Mouse (Mus musculus) thymus, postnatal 0 days (tissue): Measurements from ENCODE around the gene Dnmbp. TPM values are rescaled to one million over a fixed set of nuclear protein-coding genes. Genes with fewer than 3 reads are reported as not detected.

Experiments used
- DNase-seq: peaks from one replicate; pipeline ENCODE4 v3.0.0-alpha.2; 2015; ENCODE audit warnings: low spot score
- polyA plus RNA-seq: library from polyadenylated mRNA; unstranded; fragments of >200 nt; fragmentation: Nextera tagmentation; extraction: Ambion mirVana; gene quantifications from 2 replicates; pipeline ENCODE4 v1.2.1, GENCODE M21; 2015

The Dnmbp gene
- polyA plus RNA-seq, 1 experiment from 2014 or later: 7.0 TPM

- DNase-seq: no peak
Observed at GRCm38 (mm10) chr19:43949111-43949810, 9.3 kb upstream of the Dnmbp start.

- no peak for DNase-seq
Observed at GRCm38 (mm10) chr19:43944566-43944965, 4.6 kb upstream of the Dnmbp start.

DNA sequence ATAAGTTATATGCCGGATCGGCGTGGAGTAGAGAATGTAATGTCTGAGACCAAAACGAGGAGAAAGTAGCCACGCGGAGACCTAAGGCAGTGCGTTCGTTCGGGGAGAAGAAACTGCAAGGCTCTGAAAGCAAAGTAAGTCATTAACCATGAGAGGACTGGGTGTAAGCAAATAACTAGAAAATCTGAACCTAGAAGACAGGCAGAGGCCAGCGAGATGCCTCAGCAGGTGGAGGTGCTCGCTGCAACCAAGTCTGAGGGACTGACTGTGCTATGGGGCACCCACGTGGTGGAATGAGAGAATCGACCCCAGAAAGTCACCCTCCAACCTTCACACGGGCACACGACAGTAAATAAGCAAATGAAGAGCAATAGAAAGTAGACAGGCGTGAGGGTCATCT is 3.1 kb upstream of the Dnmbp start:
- no peak for DNase-seq

DNA sequence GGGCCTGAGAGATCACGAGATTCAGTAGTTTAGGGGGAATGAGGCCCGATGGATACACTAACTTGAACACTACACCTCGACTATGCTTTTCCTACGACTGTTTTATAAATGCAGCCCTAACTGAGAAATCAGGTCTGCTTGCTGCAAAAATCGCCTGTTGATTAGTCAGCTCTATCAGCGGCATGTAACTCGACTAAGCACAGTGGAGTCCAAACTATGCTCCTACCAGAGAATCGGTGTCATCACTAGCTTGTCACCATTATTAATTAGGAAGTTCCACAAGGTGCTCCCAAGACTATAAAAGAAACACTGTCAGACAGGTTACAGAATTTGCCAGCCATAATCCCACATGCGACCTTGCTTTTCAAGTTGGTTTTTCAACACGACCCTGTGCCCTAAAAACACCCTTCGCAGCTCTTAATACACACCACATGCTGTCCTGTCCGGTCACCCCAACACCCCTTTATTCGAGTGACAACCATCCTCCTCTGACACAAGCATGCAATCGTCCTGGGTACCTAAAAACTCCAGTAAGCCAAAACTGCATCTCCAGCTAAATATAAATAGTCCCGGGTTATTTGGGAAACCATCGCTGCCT is 721 bp downstream of the Dnmbp start:
- no peak for DNase-seq

DNA sequence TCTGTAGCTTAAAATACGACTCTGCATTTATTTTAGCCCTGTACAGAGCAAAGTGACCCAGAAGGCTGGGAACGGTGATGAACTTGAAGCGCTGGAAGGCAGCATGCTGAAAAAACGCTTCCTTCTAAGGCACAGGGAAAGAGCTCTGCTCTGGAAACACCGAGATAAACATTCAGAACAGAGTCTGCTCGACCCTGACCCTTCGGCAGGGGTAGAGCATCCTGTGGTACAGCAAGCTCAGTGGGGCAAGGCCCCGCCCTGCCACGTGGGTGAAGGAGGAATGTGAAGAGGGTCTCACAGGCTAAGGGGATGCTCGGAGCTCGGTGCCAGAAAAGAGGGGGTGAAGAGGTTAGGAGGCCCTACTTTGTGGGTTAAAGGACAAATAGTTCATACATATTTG is 1.6 kb downstream of the Dnmbp start:
- no peak for DNase-seq

DNA sequence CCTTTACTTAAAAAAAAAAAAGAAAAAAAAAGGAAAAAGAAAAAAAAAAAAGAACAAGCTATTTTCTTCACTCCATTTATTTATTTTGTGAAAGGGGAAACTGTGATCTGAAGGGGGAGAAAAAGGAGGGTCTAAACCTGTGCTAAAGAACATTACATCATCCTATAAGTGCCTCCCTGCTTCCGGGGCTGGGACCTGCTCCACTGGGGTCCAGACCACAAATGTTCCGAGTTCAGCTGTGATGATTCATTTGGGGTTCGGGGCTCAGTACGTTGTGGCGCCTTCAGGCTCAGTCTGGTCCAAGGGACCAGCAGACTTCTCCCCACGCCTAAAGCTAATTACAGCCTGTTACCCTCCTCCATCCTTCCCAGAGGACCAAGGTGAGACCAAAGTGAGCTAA is 9.1 kb downstream of the Dnmbp start:
- no peak for DNase-seq

DNA sequence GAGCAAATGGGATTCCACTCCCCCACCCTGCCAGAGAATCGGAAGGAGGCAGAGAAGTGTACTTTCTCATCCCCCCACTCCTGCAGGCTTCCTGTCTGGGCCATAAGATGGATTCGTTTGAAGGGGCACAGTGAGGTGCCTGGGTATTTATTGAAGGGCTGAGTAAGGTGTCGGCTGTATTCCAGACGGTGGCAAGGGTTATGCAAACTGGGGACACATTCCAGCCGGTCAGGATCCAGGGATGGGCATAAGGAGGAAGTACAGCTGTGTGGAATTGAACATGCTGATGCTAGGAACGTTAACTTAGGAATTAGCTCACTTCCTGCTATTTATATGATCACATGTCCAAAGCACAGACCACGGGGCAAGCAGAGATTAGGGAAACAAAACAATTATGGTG is 9.6 kb downstream of the Dnmbp start:
- no peak for DNase-seq

- no peak for DNase-seq
Observed at GRCm38 (mm10) chr19:43929869-43930268, 10.1 kb downstream of the Dnmbp start.

- DNase-seq: no peak
Observed at GRCm38 (mm10) chr19:43927967-43928366, 12.0 kb downstream of the Dnmbp start.

- no peak for DNase-seq
Observed at GRCm38 (mm10) chr19:43927057-43927456, 12.9 kb downstream of the Dnmbp start.

DNA sequence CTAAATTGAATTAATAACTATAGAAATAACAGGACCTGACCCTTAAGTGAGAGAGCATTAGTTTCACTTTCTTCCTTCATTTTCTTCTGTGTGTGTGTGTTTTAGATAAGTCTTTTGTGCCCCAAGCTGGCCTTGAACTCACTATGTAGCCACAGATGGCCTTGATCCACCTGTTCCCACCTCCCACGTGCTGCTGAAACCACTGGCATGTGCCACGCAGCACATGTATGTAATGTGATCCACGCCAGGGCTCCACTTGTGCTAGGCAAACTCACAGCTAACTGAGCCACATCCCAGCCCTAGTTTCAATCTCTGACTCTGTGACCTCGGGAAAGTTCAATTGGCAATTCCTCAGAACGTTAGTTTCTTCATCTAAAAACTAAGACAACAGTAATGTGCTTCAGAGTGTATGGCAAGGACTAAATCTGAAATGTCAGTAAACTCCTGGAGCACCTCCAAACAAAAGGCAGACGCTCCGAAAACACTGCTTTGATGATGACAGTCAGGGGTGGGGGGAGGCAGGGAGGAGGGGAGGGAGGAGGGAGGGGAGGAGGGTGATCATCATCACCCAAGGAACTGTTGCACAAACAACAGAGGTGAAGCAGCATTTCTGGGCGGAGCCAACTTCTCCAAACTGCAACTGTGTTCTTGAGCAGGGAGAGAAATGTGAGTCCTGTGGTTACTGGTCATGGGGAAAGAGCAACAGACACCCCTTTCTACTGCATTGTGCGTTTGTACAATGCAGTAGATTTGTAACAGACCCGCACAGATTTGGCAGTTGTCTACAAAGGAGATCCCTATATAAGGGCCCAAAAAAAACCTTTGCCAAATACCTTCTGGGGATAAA is 13.6 kb downstream of the Dnmbp start:
- DNase-seq: no peak

DNA sequence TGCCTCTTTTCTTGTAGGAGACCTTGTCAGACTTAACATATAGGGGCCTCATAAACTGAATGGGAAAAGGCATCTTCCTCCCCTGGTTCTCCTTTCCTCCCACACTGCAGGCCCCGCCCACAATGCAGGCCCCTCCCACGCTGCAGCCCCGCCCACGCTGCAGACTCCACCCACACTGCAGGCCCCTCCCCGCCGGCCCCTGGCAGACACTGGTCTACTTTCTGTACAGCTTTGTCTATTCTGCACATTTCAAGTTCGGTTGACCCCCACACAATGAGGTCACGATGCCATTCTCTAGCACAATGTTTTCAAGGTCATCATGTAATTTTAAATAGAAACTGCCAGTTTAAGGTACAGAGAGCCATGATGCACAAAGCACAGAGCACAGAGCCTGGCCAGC is 15.6 kb downstream of the Dnmbp start:
- no peak for DNase-seq

- DNase-seq: no peak
Observed at GRCm38 (mm10) chr19:43922963-43923362, 17.0 kb downstream of the Dnmbp start.

GRCm38 (mm10) chr19:43921410-43921809 is 18.6 kb downstream of the Dnmbp start:
- no peak for DNase-seq

DNA sequence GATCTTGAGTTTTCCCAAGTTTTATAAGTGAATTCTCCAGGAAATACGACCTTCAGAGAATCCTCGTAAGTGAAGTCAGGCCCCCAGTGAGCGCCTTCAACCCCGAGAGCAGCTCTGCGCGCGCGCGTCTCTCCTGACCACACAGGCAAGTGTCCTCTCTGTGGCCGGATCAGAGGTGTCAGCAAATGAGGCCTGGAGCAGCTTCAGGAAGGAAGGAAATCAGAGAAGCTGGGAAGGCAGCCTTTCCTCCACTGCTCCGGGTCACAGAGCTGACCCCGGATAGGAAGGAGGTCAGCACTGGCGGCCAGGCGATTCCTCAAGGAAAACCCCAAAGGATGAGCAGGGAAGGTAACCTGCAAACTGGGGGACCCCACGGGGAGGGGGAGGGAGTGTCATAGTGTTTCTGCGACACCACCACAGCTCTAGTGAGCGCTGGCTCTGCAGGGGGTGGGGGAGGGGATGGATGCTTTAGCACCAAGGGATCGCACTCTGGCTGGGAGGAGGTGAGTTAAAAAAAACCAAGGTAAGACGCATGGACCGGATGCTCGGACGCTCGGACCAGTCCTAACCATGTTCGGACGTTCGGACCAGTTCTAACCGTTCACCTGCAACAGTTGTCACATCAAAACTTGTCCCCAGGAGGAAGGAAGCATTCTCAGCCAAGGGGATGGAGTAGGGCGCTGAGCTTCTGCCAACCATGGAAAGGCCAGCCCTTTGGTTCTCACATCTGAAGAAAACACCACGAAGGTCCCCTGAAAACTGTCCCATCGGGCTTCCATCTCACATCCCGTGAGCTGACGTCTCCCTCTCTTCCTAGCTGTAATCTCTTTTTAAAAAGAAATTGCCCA is 19.3 kb downstream of the Dnmbp start:
- DNase-seq: no peak

DNA sequence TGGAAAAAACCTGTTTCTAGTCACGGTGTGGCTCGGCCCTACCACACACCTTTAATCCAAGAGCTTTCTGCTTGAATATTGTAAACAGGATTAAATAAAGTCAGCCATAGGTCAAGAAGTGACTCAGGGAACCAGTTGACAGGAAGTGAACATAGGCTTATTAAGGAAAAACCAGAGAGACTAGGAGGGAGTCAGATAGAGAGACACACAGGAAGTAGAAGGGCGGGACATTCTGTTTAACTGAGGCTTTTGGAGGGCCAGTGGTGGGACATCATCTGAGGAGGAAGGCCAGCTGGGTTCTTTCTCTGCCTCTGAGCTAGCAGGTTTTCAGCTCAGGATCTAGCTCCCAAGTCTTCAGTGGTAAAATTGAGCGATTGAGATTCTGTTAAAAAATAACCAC is 20.1 kb downstream of the Dnmbp start:
- no peak for DNase-seq

GRCm38 (mm10) chr19:43918834-43919233 is 21.2 kb downstream of the Dnmbp start:
- DNase-seq: no peak

DNA sequence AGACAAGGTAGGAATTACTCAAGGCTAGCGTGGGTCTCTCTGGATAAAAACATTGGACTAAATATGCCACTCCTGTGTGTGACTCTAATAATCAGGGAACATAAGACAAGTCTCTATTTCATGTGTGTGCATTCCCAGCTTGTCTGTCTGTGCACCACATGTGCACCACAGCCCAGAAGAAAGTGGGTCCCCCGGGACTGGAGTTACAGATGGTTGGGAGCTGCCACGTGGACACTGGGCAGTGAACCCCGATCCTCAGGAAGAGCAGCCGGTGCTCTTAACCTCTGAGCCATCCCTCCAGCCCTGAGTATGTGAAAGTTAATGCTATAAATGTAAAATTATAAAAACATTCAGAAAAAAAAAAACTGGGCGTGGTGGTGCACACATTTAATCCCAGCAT is 22.2 kb downstream of the Dnmbp start:
- DNase-seq: no peak

DNA sequence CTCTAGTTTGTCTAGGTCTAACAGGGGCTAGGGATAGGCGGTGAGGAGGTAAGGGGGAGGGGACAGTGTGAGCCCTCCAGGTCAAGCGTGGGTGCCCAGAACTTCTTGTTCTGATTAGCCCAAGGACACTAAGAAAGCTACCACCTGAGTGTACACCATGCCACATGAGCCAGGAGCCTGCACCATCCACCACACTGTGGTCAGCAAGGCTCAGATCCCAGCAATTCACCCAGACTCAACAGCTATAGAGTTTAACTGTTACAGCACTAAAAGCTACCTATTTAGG is 22.6 kb downstream of the Dnmbp start:
- no peak for DNase-seq

GRCm38 (mm10) chr19:43916586-43917405 is 23.2 kb downstream of the Dnmbp start:
- peak; percentile 46 for DNase-seq

DNA sequence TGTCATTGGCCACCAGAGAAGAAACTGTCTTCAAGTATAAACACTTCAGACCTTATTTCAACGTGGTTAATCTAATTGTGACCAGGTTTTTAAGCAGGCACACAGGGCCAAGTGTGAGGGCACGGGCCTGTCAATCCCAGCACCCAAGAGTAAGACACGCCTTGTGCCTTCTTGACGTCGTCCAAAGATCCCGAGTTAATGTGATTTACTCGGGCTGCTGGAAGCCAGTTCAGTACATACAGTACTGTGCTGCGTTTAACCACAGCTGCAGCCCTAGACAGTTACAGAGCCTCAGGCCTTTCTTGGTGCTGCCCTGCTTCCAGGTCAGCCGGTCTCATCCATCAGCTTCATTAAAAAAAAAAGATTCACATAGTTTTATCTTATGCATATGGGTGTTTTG is 24.6 kb downstream of the Dnmbp start:
- no peak for DNase-seq
